Mouse (Mus musculus): Measurements from ENCODE around the gene Glyatl3.

DNA sequence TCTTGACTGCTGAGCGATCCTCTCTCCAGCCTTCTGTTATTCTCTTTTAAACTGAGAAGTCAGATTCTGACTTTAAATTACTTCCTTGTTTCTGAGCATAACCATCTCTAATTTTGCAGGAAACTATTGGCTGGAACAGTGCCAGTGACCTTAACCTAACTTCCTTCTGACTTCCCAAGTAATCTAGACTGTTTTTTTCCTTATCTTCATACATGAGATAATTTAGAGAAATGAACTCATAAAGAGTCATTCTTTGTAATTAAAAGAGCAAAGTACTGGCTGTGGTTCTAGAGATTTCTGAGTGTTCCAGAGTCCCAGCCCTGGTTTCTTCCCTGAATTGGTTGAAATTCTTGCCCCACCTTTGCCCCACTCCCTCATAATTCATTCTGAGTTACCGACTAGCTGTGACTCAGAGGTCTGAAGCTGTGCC lies 40.6 kb downstream of the Glyatl3 start:
- TF ChIP-seq CTCF (IDR thresholded peaks at IDR 0.05; ENCODE audit: low read depth): no peak
- peak; percentile 26 for TF ChIP-seq EP300 (optimal IDR thresholded peaks at IDR 0.05)

Measured in stomach, postnatal 0 days (tissue).